Mouse (Mus musculus) liver, adult 2 months (tissue): Measurements from ENCODE around the gene Cdk13.

Experiments
- CTCF ChIP-seq: fragments of 200-500 bp; IDR thresholded peaks from 2 replicates; pipeline ENCODE4 v1.5.1; 2011; ENCODE audit warnings: low read depth, low read length, control low read depth
- POLR2A ChIP-seq: fragments of 200-500 bp; IDR thresholded peaks from 2 replicates; pipeline ENCODE4 v1.6.1; 2011; ENCODE audit warnings: low read length, control low read depth; ENCODE audit not compliant: insufficient read depth; ENCODE audit errors: extremely low read depth

DNA sequence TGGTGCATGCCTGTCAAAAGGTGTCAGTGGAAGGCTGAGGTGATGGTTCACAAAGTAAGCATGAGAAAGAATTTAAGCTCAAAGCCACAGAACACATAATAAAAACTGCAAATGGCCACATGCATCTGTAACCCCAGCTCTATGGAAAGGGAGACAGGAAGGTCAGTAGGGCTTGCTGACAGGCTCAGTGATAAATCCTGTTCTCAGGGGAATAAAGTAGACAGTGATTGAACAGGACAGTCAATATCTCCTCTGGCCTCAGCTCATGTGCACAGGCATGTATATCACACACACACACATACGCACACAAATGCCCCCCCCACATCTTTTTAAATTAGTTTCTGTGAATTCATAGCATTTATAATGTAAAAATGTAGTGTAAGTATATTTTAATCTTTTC lies 42.5 kb downstream of the Cdk13 start:
- TF ChIP-seq CTCF (no peak), POLR2A (no peak)
